Mouse (Mus musculus) left cerebral cortex, adult 11 months (tissue): ENCODE results near the gene Bcorl1.

ENCODE experiments used
- DNase-seq: peaks from one replicate; pipeline ENCODE4 v3.0.0; 2022; ENCODE audit warnings: low spot score

The Bcorl1 gene

GRCm38 (mm10) chrX:48341141-48341540, at the start of gene Bcorl1:
Gene Bcorl1 (plus strand): TSS chrX:48341358.
- DNase-seq = no peak

- no peak for DNase-seq
Measured at GRCm38 (mm10) chrX:48291413-48291812, 49.7 kb upstream of the Bcorl1 start.

- DNase-seq = no peak
Measured at GRCm38 (mm10) chrX:48305356-48305755, 35.8 kb upstream of the Bcorl1 start.

- no peak for DNase-seq
Measured at GRCm38 (mm10) chrX:48310706-48311517, 30.2 kb upstream of the Bcorl1 start.

- DNase-seq = no peak
Measured at GRCm38 (mm10) chrX:48311727-48312126, 29.4 kb upstream of the Bcorl1 start.

- peak; percentile 25 for DNase-seq
Measured at GRCm38 (mm10) chrX:48314530-48315079, 26.6 kb upstream of the Bcorl1 start.

- no peak for DNase-seq
Measured at GRCm38 (mm10) chrX:48317444-48317843, 23.7 kb upstream of the Bcorl1 start.

GRCm38 (mm10) chrX:48318194-48318593, 23.0 kb upstream of the Bcorl1 start:
- DNase-seq = no peak

- DNase-seq = no peak
Measured at GRCm38 (mm10) chrX:48340441-48341049, 613 bp upstream of the Bcorl1 start.

- no peak for DNase-seq
Measured at GRCm38 (mm10) chrX:48341621-48342161, 533 bp downstream of the Bcorl1 start.

GRCm38 (mm10) chrX:48342731-48343130, 1.6 kb downstream of the Bcorl1 start:
- DNase-seq = no peak

GRCm38 (mm10) chrX:48343461-48343952, 2.3 kb downstream of the Bcorl1 start:
- DNase-seq = peak; percentile 84

GRCm38 (mm10) chrX:48343966-48344642, 2.9 kb downstream of the Bcorl1 start:
- DNase-seq = no peak

GRCm38 (mm10) chrX:48344643-48345384, 3.7 kb downstream of the Bcorl1 start:
- no peak for DNase-seq

GRCm38 (mm10) chrX:48345385-48345932, 4.3 kb downstream of the Bcorl1 start:
- no peak for DNase-seq

GRCm38 (mm10) chrX:48355346-48355745, 14.2 kb downstream of the Bcorl1 start:
- no peak for DNase-seq

- DNase-seq = no peak
Measured at GRCm38 (mm10) chrX:48365836-48366577, 24.8 kb downstream of the Bcorl1 start.

- no peak for DNase-seq
Measured at GRCm38 (mm10) chrX:48367841-48368240, 26.7 kb downstream of the Bcorl1 start.

GRCm38 (mm10) chrX:48383643-48384042, 42.5 kb downstream of the Bcorl1 start:
- no peak for DNase-seq

GRCm38 (mm10) chrX:48385927-48386326, 44.8 kb downstream of the Bcorl1 start:
- DNase-seq = no peak
